Mouse (Mus musculus) liver, adult 2 months (tissue): ENCODE data around the gene Vmn1r25. TPM values are rescaled to one million over a fixed set of nuclear protein-coding genes. Genes with fewer than 3 reads are reported as not detected.
"Not testable (repeated sequence)": the region's sequence is repeated elsewhere in the genome, so short reads cannot be mapped to it uniquely, and the experiment has no call there.

Experiments
- DNase-seq: peaks from one replicate; pipeline ENCODE4 v3.0.0-alpha.2; 2011; ENCODE audit warnings: low read depth, low spot score; ENCODE audit errors: extremely low read depth
- H3K27ac ChIP-seq: fragments of 200-500 bp; replicated peaks from 2 replicates; pipeline ENCODE4 v1.5.1; 2012; ENCODE audit warnings: low read depth, mild to moderate bottlenecking, control low read depth, inconsistent platforms, low read length; ENCODE audit not compliant: insufficient read depth
- H3K27me3 ChIP-seq: fragments of 200-500 bp; 2 replicates; pipeline ENCODE4 v1.6.1; 2012; ENCODE audit warnings: mild to moderate bottlenecking, moderate library complexity, low read length, inconsistent platforms; ENCODE audit not compliant: control insufficient read depth, insufficient read depth
- H3K36me3 ChIP-seq: fragments of 200-500 bp; 2 replicates; pipeline ENCODE4 v1.6.1; 2012; ENCODE audit warnings: low read length, inconsistent platforms; ENCODE audit not compliant: control insufficient read depth, insufficient read depth
- H3K4me1 ChIP-seq: fragments of 200-500 bp; 2 replicates; pipeline ENCODE4 v1.6.1; 2011; ENCODE audit warnings: low read length; ENCODE audit not compliant: control insufficient read depth, insufficient read depth
- H3K4me3 ChIP-seq: fragments of 200-500 bp; 2 replicates; pipeline ENCODE4 v1.5.1; 2011; ENCODE audit warnings: low read depth, mild to moderate bottlenecking, control low read depth, low read length, moderate library complexity; ENCODE audit not compliant: insufficient read depth
- H3K79me2 ChIP-seq: fragments of 200-500 bp; 2 replicates; pipeline ENCODE4 v1.6.1; 2012; ENCODE audit warnings: inconsistent platforms, mild to moderate bottlenecking, low read length, moderate library complexity; ENCODE audit not compliant: control insufficient read depth, insufficient read depth
- H3K9ac ChIP-seq: fragments of 200-500 bp; 2 replicates; pipeline ENCODE4 v1.6.1; 2012; ENCODE audit warnings: low read depth, mild to moderate bottlenecking, control low read depth, inconsistent platforms, low read length
- CTCF ChIP-seq: fragments of 200-500 bp; IDR thresholded peaks from 2 replicates; pipeline ENCODE4 v1.5.1; 2011; ENCODE audit warnings: low read depth, low read length, control low read depth
- POLR2A ChIP-seq: fragments of 200-500 bp; IDR thresholded peaks from 2 replicates; pipeline ENCODE4 v1.6.1; 2011; ENCODE audit warnings: low read length, control low read depth; ENCODE audit not compliant: insufficient read depth; ENCODE audit errors: extremely low read depth
- WGBS: fragments of 180-500 bp; shearing (Covaris S2); methylation state at CpG from one replicate; pipeline ENCODE4 v1.1.7; 2018; 5-methylcytosine and 5-hydroxymethylcytosine counted together
- polyA plus RNA-seq: library from polyadenylated mRNA; depleted of rRNA; stranded (reverse); fragments of >200 nt; gene quantifications from 2 replicates; pipeline ENCODE4 v1.2.3, GENCODE M21; 2012; rRNA removed
- total RNA-seq: library from RNA; depleted of rRNA; stranded (reverse); fragments of >200 nt; gene quantifications from 2 replicates; pipeline ENCODE4 v1.2.3, GENCODE M21; 2014; rRNA removed

Gene Vmn1r25
- total RNA-seq (not detected in 2 replicates), polyA plus RNA-seq (not detected in 2 replicates)

- no peak for DNase-seq
- TF ChIP-seq POLR2A, result no peak
- TF ChIP-seq CTCF, result no peak
- no peaks in the 10 kb centered on the region for H3K36me3 ChIP-seq
- no peak within 1 kb of the TSS for H3K4me3 ChIP-seq
- no peak within 1 kb of the TSS for H3K9ac ChIP-seq
- WGBS, result 54% methylated on average over 3 of the region's 3 CpGs
- H3K27me3 ChIP-seq, result no peaks in the 10 kb centered on the region
- no peaks in the 10 kb centered on the region for H3K4me1 ChIP-seq
- H3K79me2 ChIP-seq, result no peaks in the 10 kb centered on the region
- H3K27ac ChIP-seq, result no peak within 1 kb of the TSS
These were observed at the start of gene Vmn1r25 for GRCm38 (mm10) chr6:57980710-57981109. Gene Vmn1r25 (minus strand): TSS chr6:57980810.

GRCm38 (mm10) chr6:58017478-58017877 is 36.9 kb upstream of the Vmn1r25 start:
- WGBS, result 89% methylated on average over 21 of the region's 21 CpGs
- H3K9ac ChIP-seq, H3K36me3 ChIP-seq, H3K27me3 ChIP-seq, H3K27ac ChIP-seq, H3K4me1 ChIP-seq, DNase-seq, H3K4me3 ChIP-seq, H3K79me2 ChIP-seq: not testable (repeated sequence)

GRCm38 (mm10) chr6:58015059-58015458 is 34.4 kb upstream of the Vmn1r25 start, which contains the start of gene Vmn1r26:
Gene Vmn1r26 (minus strand): TSS chr6:58015159.
- Histone ChIP-seq H3K9ac (no peak within 1 kb of the TSS), H3K36me3 (no peaks in the 10 kb centered on the region), H3K4me1 (no peaks in the 10 kb centered on the region), H3K4me3 (no peak within 1 kb of the TSS), H3K79me2 (no peaks in the 10 kb centered on the region), H3K27me3 (no peaks in the 10 kb centered on the region), H3K27ac (no peak within 1 kb of the TSS)
- 95% methylated on average over 1 of the region's 1 CpGs for WGBS
- TF ChIP-seq CTCF (no peak), POLR2A (no peak)
- DNase-seq, result no peak

GRCm38 (mm10) chr6:57961403-57961802 is 19.2 kb downstream of the Vmn1r25 start, which contains the start of gene Vmn1r24:
Gene Vmn1r24 (minus strand): TSS chr6:57961503.
- H3K79me2 ChIP-seq, H3K4me1 ChIP-seq, DNase-seq, H3K27ac ChIP-seq, H3K36me3 ChIP-seq, H3K27me3 ChIP-seq, H3K9ac ChIP-seq, H3K4me3 ChIP-seq: not testable (repeated sequence)
- whole genome bisulfite sequencing, result 71% methylated on average over 1 of the region's 1 CpGs

Other genes with a start within 250 kb of the Vmn1r25 start
- 3.0 and 3.9 TPM in 2 replicates for gene Vopp1, start 155.7 kb downstream of the Vmn1r25 start, total RNA-seq
- 1.4 and 1.6 TPM in 2 replicates for gene Vopp1, start 155.7 kb downstream of the Vmn1r25 start, polyA plus RNA-seq
- gene Vmn1r21, start 130.5 kb downstream of the Vmn1r25 start, total RNA-seq, result not detected in 2 replicates
- not detected in 2 replicates for gene Vmn1r21, start 130.5 kb downstream of the Vmn1r25 start, polyA plus RNA-seq
- gene Vmn1r22, start 72.8 kb downstream of the Vmn1r25 start, total RNA-seq, result not detected in 2 replicates
- gene Vmn1r22, start 72.8 kb downstream of the Vmn1r25 start, polyA plus RNA-seq, result not detected in 2 replicates
- gene Vmn1r23, start 54.0 kb downstream of the Vmn1r25 start, total RNA-seq, result not detected in 2 replicates
- gene Vmn1r23, start 54.0 kb downstream of the Vmn1r25 start, polyA plus RNA-seq, result not detected in 2 replicates
- gene Vmn1r24, start 19.3 kb downstream of the Vmn1r25 start, total RNA-seq, result not detected in 2 replicates
- not detected in 2 replicates for gene Vmn1r24, start 19.3 kb downstream of the Vmn1r25 start, polyA plus RNA-seq
- not detected in 2 replicates for gene Vmn1r26, start 34.3 kb upstream of the Vmn1r25 start, total RNA-seq
- gene Vmn1r26, start 34.3 kb upstream of the Vmn1r25 start, polyA plus RNA-seq, result not detected in 2 replicates
- gene Vmn1r27, start 238.0 kb upstream of the Vmn1r25 start, total RNA-seq, result not detected in 2 replicates
- gene Vmn1r27, start 238.0 kb upstream of the Vmn1r25 start, polyA plus RNA-seq, result not detected in 2 replicates